Mouse (Mus musculus) Muller cell, postnatal 12 days (primary cell): Measurements from ENCODE around the gene Krt87.

Experiments used
- DNase-seq: peaks from one replicate; pipeline ENCODE4 v3.0.0-alpha.2; 2015; ENCODE audit errors: inconsistent ontology term

Gene Krt87

GRCm38 (mm10) chr15:101418950-101419349, 19.7 kb downstream of the Krt87 start:
- DNase-seq: no peak

- DNase-seq: no peak
Observed at GRCm38 (mm10) chr15:101414807-101415565, 23.6 kb downstream of the Krt87 start.

- no peak for DNase-seq
Observed at GRCm38 (mm10) chr15:101413916-101414635, 24.5 kb downstream of the Krt87 start.

DNA sequence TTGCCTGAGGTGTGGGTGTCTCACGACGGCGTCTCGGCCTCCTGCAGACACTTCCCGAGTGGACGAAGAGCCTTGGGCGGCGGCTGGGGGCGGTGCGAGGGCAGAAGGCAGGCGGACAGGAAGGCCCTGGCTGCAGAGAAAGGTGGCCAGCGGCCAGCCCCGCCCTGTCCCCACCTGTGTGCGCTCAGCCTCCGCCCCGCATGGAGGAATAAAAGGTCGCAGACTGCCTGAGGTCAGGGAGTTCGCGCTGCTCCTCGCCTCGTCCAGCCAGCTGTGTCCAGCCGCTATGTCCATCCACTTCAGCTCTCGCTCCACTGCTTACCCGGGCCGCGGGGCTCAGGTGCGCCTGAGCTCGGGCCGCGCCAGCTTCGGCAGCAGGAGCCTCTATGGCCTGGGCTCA, 26.4 kb downstream of the Krt87 start:
- no peak for DNase-seq

DNA sequence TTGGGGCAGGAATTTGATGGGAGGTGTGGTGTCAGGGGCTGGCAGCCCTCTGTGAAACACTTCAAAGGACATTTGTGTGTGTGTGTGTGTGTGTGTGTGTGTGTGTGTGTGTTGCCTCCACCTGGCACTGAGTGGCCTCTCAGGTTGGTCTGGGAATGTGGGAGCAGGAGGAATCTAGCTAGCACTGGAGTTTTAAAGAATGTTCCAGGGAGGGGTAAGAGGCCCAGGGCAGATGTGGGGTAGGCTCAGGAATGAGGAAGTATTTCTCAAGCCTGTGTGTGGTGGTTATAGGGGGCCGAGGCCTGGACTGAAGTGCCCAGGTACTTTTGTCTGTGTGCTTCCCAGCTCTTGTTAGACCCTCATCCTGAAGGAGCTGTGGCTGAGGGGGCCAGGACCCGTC, 27.8 kb downstream of the Krt87 start, which contains the start of gene Krt7:
TSS of gene Krt7 (plus strand) at position 269 of the 400 bp plus-strand sequence.
- DNase-seq: no peak

- DNase-seq: no peak
Observed at GRCm38 (mm10) chr15:101398269-101398668, 40.3 kb downstream of the Krt87 start.

DNA sequence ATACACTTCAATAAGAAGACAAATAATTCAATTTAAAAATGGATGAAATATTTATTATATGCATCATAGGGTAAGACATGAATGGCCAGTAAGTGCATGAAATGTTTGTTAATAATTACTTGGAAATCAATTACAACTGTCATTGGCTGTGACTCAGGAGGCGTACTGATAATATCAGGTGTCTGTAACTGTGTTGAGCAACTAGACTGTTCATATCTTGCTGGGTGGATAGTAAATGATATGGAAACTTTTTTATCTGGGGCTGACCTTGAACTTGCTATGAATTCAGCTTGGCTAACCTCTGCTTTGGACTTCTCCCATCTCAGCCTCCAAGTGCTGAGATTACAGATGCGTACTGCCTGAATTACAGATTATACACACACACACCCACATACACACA, 40.9 kb downstream of the Krt87 start:
- DNase-seq: no peak

- no peak for DNase-seq
Observed at GRCm38 (mm10) chr15:101396921-101397320, 41.7 kb downstream of the Krt87 start.

GRCm38 (mm10) chr15:101396466-101396865, 42.1 kb downstream of the Krt87 start:
- no peak for DNase-seq

- no peak for DNase-seq
Observed at GRCm38 (mm10) chr15:101394908-101395307, 43.7 kb downstream of the Krt87 start.

DNA sequence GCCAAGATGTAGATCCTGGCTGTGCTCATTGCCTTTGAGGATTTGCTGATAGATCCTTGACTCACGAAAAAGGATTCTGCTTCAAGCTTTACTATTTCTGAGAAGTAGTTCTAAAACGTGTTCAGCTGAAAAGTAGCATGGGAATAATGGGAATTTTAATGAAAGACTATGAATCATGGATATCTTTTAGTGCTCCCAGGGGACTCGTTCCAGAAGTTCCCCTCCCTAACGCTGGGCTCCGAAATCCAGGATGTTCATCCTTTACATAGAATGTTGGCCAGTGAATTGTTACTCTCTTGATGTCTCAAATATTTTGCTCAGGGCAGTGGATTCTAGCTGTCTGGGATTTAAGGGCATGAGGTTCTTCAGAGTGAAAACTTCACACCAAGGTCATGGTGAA, 46.4 kb downstream of the Krt87 start:
- no peak for DNase-seq

- no peak for DNase-seq
Observed at GRCm38 (mm10) chr15:101390203-101390602, 48.4 kb downstream of the Krt87 start.

GRCm38 (mm10) chr15:101388034-101388541, 50.5 kb downstream of the Krt87 start:
- no peak for DNase-seq

DNA sequence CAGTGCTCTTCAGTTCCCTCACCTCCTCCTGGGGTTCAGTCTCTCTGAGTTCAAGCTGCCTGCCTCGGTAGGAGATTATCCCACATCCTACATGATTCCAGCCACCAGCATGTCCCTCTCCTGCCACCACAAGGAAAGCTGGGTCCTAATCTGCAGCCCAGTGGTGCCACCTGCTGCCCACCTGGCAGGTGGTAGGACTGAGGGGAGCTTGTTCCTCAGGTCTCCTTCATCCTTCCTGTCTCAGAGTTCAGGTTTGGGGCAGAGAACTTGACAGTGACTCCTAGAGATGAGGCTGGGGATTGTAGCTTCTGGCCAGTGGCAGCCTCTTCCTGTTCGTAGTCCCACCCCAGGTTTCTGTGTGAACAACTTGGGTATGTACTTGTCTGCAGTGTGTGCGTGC, 51.4 kb downstream of the Krt87 start:
- peak; percentile 49 for DNase-seq

DNA sequence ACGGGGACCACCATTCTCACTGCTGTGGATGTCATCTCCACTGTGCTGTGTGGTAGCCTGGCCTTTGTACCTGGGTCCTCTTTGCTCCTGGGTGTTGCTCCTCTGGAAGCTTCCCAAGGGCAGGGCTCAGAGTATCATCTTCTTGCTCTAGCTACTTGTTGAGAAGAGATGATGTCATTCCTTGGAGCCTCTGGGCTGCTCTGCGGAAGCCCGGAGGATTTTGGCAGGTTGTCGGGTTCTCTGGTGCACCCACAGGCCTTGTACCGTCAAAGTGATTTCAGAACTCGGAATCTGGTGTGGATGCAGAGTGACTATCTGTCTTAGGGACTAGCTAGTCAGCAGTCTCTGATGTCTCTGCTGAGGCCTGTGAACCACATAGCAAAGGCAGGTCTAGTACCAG, 53.5 kb downstream of the Krt87 start:
- no peak for DNase-seq

GRCm38 (mm10) chr15:101384610-101385009, 54.0 kb downstream of the Krt87 start:
- no peak for DNase-seq

GRCm38 (mm10) chr15:101382811-101383210, 55.8 kb downstream of the Krt87 start:
- DNase-seq: no peak

- DNase-seq: peak; percentile 73
Observed at GRCm38 (mm10) chr15:101381758-101382157, 56.8 kb downstream of the Krt87 start.
